Mouse (Mus musculus) layer of hippocampus, adult 8-10 months (tissue): Measurements from ENCODE around the gene Dusp7. TPM values are rescaled to one million over a fixed set of nuclear protein-coding genes. Genes with fewer than 3 reads are reported as not detected.
A peak's percentile ranks its signal among the peaks of the same experiment; 100 is the strongest.

Source experiments
- DNase-seq, 2 experiments: peaks; one replicate each; pipeline ENCODE4 v3.0.0; 2022; ENCODE audit warnings: low spot score in 2 of 2
- total RNA-seq, 4 experiments: library from RNA; stranded (reverse); gene quantifications; 2 replicates each; pipeline ENCODE4 v1.2.4; 2022

The Dusp7 gene
- 10 to 100 TPM; 78.0 to 84.8 (median 80.5) TPM for total RNA-seq

- peak in 1 of 2 experiments; percentile 76 for DNase-seq
Measured at GRCm38 (mm10) chr9:106368112-106368717, at the start of gene Dusp7. TSS of gene Dusp7 (plus strand) at chr9:106368632.

- no peak for DNase-seq
Measured at GRCm38 (mm10) chr9:106319095-106319494, 49.3 kb upstream of the Dusp7 start.

GRCm38 (mm10) chr9:106322497-106322896, 45.9 kb upstream of the Dusp7 start:
- no peak for DNase-seq

GRCm38 (mm10) chr9:106326241-106326640, 42.2 kb upstream of the Dusp7 start:
- DNase-seq = no peak

- peak; percentile 59 to 64 for DNase-seq
Measured at GRCm38 (mm10) chr9:106327125-106327809, 41.2 kb upstream of the Dusp7 start.

- no peak for DNase-seq
Measured at GRCm38 (mm10) chr9:106328068-106328610, 40.3 kb upstream of the Dusp7 start.

GRCm38 (mm10) chr9:106328772-106329511, 39.5 kb upstream of the Dusp7 start:
- DNase-seq = no peak

- DNase-seq = no peak
Measured at GRCm38 (mm10) chr9:106332746-106333145, 35.7 kb upstream of the Dusp7 start.

- DNase-seq = no peak
Measured at GRCm38 (mm10) chr9:106337620-106338019, 30.8 kb upstream of the Dusp7 start.

- DNase-seq = no peak
Measured at GRCm38 (mm10) chr9:106338462-106339172, 29.8 kb upstream of the Dusp7 start.

GRCm38 (mm10) chr9:106339173-106339558, 29.3 kb upstream of the Dusp7 start:
- DNase-seq = no peak

GRCm38 (mm10) chr9:106339730-106340129, 28.7 kb upstream of the Dusp7 start:
- no peak for DNase-seq

- no peak for DNase-seq
Measured at GRCm38 (mm10) chr9:106340501-106341312, 27.7 kb upstream of the Dusp7 start.

- DNase-seq = no peak
Measured at GRCm38 (mm10) chr9:106341313-106341686, 27.1 kb upstream of the Dusp7 start.

- DNase-seq = peak in 1 of 2 experiments; percentile 42
Measured at GRCm38 (mm10) chr9:106342573-106342972, 25.9 kb upstream of the Dusp7 start.

- no peak for DNase-seq
Measured at GRCm38 (mm10) chr9:106345167-106345566, 23.3 kb upstream of the Dusp7 start.

GRCm38 (mm10) chr9:106345630-106346029, 22.8 kb upstream of the Dusp7 start:
- no peak for DNase-seq

GRCm38 (mm10) chr9:106348281-106348680, 20.2 kb upstream of the Dusp7 start:
- no peak for DNase-seq

- no peak for DNase-seq
Measured at GRCm38 (mm10) chr9:106349075-106349474, 19.4 kb upstream of the Dusp7 start.

- no peak for DNase-seq
Measured at GRCm38 (mm10) chr9:106351178-106351577, 17.3 kb upstream of the Dusp7 start.

GRCm38 (mm10) chr9:106353779-106354178, 14.7 kb upstream of the Dusp7 start:
- DNase-seq = no peak
